Mouse (Mus musculus) cerebellum, adult 2 months (tissue): ENCODE data around the gene Mbl2.

Source experiments
- CTCF ChIP-seq: fragments of 200-500 bp; IDR thresholded peaks from 2 replicates; pipeline ENCODE4 v1.5.1; 2011; ENCODE audit warnings: low read depth, mild to moderate bottlenecking, control low read depth, low read length, moderate library complexity, borderline replicate concordance; ENCODE audit not compliant: insufficient read depth
- POLR2A ChIP-seq: fragments of 200-500 bp; IDR thresholded peaks from 2 replicates; pipeline ENCODE4 v1.6.1; 2011; ENCODE audit warnings: low read length, control low read depth, borderline replicate concordance; ENCODE audit not compliant: insufficient read depth

DNA sequence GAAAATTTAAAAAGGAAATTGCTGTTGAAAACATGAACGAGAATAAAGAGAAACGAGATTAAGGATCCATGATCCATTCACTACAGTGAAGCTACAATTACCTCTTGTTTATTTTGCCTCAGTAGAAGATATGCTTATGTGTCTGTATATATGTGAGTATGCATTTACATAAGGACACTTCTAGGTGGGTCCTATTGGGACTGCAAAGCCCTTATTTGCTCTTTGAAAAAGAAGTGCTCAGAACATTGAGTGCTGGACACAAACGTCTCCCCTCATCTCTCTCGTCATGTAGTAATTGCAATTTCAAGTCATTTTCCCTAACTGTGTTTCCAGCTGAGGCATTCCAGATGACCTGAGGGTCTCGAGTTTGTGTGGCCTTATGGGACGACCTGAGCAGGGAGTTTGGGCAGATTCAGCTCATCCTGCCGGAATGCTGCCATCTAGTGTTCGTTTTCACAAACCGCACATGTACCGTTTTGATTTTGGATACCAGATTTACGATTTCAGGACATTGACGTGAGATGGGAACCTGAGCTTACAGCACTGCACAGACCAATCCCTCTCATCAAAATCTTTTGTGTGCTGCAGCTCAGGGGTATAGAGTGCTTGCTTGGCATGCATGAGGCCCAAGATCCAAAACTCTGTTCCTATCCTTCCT lies 27.5 kb upstream of the Mbl2 start:
- no peak for TF ChIP-seq POLR2A
- TF ChIP-seq CTCF = peak; percentile 79
